Mouse (Mus musculus): Measurements from ENCODE around the gene Commd2.

Gene Commd2

DNA sequence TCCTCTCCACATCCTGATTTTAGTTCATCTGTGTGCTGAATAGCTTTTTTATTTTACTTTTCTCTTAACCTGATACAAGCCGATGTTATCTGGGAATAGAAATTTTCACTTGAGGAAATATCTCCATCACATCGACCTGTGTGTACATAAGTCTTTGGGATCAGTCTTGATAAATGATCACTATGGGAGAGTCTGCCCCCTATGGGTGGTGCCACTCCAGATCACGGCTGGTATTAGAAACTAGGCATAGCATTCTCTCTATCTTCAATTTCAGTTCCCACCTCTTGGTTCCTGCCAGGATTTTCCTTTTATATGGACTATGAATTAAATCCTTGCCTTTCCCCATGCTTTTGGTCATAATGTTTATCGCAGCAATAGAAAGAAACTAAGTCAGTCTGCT lies 31.8 kb downstream of the Commd2 start:
- no peak for DNase-seq (ENCODE audit: extremely low read depth, insufficient read length, low spot score)

DNA sequence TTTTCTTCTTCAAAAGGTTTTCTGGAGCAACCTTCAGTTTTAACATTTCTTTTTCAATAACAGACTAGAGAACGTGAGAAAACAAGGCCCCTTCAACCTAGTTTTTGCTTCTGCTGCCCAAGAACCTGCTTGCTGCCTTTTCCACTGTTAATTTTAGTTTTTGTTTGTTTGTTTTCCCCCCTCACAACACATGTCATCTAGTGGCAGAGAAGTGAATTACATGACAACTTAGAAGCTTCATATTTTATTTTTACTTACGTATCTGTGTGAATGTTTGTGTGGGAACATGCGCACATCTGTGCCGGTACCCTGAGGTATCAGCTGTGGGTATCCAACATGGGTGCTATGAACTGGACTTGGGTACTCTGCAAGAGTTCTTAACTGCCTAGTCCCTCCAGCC lies 35.9 kb downstream of the Commd2 start:
- no peak for DNase-seq (ENCODE audit: extremely low read depth, insufficient read length, low spot score)

- DNase-seq (ENCODE audit: extremely low read depth, insufficient read length, low spot score), result peak; percentile 21
Measured at GRCm38 (mm10) chr3:57612430-57612997, 39.0 kb downstream of the Commd2 start.

DNA sequence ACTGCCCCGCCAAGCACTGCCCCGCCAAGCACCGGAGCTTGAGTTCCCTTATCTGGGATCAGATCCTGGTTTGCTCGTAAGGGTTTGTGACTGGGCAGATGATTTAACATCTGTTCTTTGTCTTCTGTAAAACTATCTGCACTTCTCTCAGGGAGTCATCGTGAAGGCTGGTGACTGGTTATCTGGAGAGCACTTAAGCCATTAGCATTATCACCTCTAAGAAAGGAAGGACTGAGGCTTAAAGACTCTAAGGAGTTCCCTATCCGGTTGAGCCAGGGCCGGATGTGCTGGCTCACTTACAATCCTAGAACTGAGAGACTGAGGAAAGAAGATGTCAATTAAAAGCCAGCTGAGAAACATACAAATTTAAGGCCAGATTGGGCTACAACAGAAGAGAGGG lies 39.7 kb downstream of the Commd2 start:
- no peak for DNase-seq (ENCODE audit: extremely low read depth, insufficient read length, low spot score)

DNA sequence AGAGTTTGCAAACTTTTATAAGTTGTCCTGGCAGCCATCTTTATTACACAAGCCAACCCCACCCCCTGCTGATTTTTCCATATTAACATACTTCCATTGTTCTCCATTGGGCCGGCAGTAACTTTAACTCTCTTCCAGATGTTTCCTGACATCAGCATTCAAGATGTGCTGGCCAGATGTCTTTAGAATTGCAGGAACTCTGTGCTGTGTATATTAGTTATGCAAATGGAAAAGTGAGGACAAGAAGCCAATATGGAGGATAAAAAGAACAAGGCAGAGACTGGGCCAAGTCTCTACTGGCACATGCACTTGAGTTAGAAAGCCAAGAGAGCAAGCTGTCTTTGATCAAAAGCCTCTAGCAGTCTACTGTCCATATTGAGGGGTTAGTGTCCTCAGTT lies 46.9 kb downstream of the Commd2 start:
- DNase-seq (ENCODE audit: extremely low read depth, insufficient read length, low spot score), result no peak

- no peak for DNase-seq (ENCODE audit: extremely low read depth, insufficient read length, low spot score)
Measured at GRCm38 (mm10) chr3:57603891-57604617, 47.5 kb downstream of the Commd2 start.

DNA sequence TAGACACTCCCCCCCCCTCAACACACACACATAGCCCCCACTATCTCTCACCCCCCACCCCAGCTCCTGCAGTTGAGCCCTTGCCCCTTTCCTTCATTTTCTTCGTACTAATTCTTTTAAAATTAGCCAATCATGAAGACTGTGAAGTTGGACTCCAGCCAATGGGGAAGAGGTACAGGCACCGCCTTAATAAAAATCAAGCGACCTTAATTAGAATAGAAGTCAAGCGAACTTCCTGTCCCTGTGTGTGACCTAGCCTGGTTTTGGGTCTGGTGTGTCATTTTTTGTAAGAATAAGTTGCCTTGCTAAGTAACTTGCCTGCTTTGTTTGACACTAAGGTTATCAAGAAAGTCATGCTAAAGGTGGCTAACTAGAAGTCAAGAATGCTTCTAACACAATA lies 48.9 kb downstream of the Commd2 start:
- no peak for DNase-seq (ENCODE audit: extremely low read depth, insufficient read length, low spot score)

GRCm38 (mm10) chr3:57596566-57596965 lies 54.9 kb downstream of the Commd2 start:
- no peak for DNase-seq (ENCODE audit: extremely low read depth, insufficient read length, low spot score)

DNA sequence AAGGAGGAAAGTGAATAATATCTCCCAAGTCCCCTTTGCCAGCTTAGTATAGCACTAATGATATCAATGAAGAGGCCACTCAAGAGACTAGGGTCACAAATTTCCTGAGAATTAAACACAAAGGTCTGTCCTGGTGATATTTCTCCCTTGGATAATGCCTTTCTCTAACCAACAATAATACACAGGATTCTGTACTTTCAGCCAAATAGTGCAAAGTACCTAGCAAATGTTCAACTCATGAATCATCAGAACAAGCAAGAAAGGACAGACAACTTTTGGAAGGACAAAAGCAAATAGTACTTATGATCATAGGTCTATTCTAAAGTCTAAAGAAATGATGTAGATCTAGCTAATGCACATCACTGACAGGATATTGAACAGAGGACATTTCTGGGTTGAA lies 56.0 kb downstream of the Commd2 start:
- no peak for DNase-seq (ENCODE audit: extremely low read depth, insufficient read length, low spot score)
